Comparison of ENCODE assay signal across 8 mouse cellular contexts in genomic region chr5:37118242-37118641, GRCm38 (mm10). TPM values are rescaled to one million over a fixed set of nuclear protein-coding genes. Genes with fewer than 3 reads are reported as not detected.
DNase-seq lines count a peak whose midpoint lies in the region; ATAC-seq lines count a peak whose summit lies in the region.

No protein-coding gene starts in this region.

- H3K36me3 ChIP-seq in forebrain, embryonic 11.5 days (ENCODE audit: control insufficient read depth, insufficient read depth, low read length), result no peaks in the 10 kb centered on the region
- peaks cover 12% of the 10 kb centered on the region; the same call in 1 of the 2 replicates for H3K36me3 ChIP-seq in forebrain, embryonic 15.5 days
- H3K36me3 ChIP-seq in neural tube, embryonic 15.5 days, result peaks cover 9% of the 10 kb centered on the region; the same call in 1 of the 2 replicates

- no peaks in the 10 kb centered on the region for H3K4me1 ChIP-seq in forebrain, embryonic 11.5 days (replicated peaks; ENCODE audit: control insufficient read depth, insufficient read depth, low read length)
- H3K4me1 ChIP-seq in forebrain, embryonic 15.5 days, result peaks cover 4% of the 10 kb centered on the region; the same call in 1 of the 2 replicates
- no peaks in the 10 kb centered on the region for H3K4me1 ChIP-seq in neural tube, embryonic 15.5 days

- no peak overlapping the region for H3K27ac ChIP-seq in forebrain, embryonic 11.5 days (ENCODE audit: low read depth, low read length)
- no peak overlapping the region for H3K27ac ChIP-seq in forebrain, embryonic 15.5 days (replicated peaks)
- no peak overlapping the region for H3K27ac ChIP-seq in neural tube, embryonic 15.5 days (replicated peaks)

- H3K4me2 ChIP-seq in forebrain, embryonic 11.5 days (ENCODE audit: low read depth, low read length, severe bottlenecking), result no peak overlapping the region
- H3K4me2 ChIP-seq in forebrain, embryonic 15.5 days (replicated peaks), result no peak overlapping the region
- no peak overlapping the region for H3K4me2 ChIP-seq in neural tube, embryonic 15.5 days

- no peaks in the 10 kb centered on the region for H3K27me3 ChIP-seq in forebrain, embryonic 11.5 days (ENCODE audit: control insufficient read depth, insufficient read depth, low read length)
- H3K27me3 ChIP-seq in forebrain, embryonic 15.5 days, result no peaks in the 10 kb centered on the region
- no peaks in the 10 kb centered on the region for H3K27me3 ChIP-seq in neural tube, embryonic 15.5 days (replicated peaks)

- H3K9ac ChIP-seq in forebrain, embryonic 11.5 days (ENCODE audit: low read length), result no peak overlapping the region
- no peak overlapping the region for H3K9ac ChIP-seq in forebrain, embryonic 15.5 days (replicated peaks)
- H3K9ac ChIP-seq in neural tube, embryonic 15.5 days (replicated peaks), result no peak overlapping the region

- DNase-seq in forebrain, embryonic 11.5 days (ENCODE audit: low spot score), result peak; percentile 64
- peak; percentile 38 for DNase-seq in neural tube, embryonic 10.5 days (ENCODE audit: extremely low spot score, low spot score)
- DNase-seq in embryo, embryonic 9.5 days (ENCODE audit: extremely low spot score), result peak; percentile 30
- peak; percentile 56 for DNase-seq in naive thymus-derived CD4-positive, alpha-beta T cell, adult 2 months (ENCODE audit: low read depth)
- no peak for DNase-seq in heart, adult 18-20 months
- no peak for DNase-seq in left cerebral cortex, adult 9 months (ENCODE audit: low spot score in 2 of 2)

- H3K9me3 ChIP-seq in forebrain, embryonic 11.5 days (ENCODE audit: control insufficient read depth, low read length), result no peaks in the 10 kb centered on the region
- no peaks in the 10 kb centered on the region for H3K9me3 ChIP-seq in forebrain, embryonic 15.5 days
- no peaks in the 10 kb centered on the region for H3K9me3 ChIP-seq in neural tube, embryonic 15.5 days (replicated peaks)

- WGBS in forebrain, embryonic 11.5 days, result 51% methylated on average over 4 of the region's 4 CpGs
- WGBS in forebrain, embryonic 15.5 days, result 51% methylated on average over 4 of the region's 4 CpGs
- whole genome bisulfite sequencing in neural tube, embryonic 15.5 days, result 60% methylated on average over 4 of the region's 4 CpGs

- H3K4me3 ChIP-seq in forebrain, embryonic 11.5 days (ENCODE audit: low read depth, low read length), result no peak overlapping the region
- H3K4me3 ChIP-seq in forebrain, embryonic 15.5 days, result no peak overlapping the region
- H3K4me3 ChIP-seq in neural tube, embryonic 15.5 days (replicated peaks), result no peak overlapping the region

- no peak for ATAC-seq in forebrain, embryonic 11.5 days (replicated peaks; ENCODE audit: low FRiP score)
- ATAC-seq in forebrain, embryonic 15.5 days (replicated peaks), result no peak
- no peak for ATAC-seq in neural tube, embryonic 15.5 days (ENCODE audit: low FRiP score)

RNA-seq across cellular contexts. Expression of gene Gm1043, which starts 33.1 kb away (rescaled TPM):
- 0.03 and 0.07 TPM in 2 replicates for polyA plus RNA-seq in forebrain, embryonic 11.5 days (2014; fragmentation: Nextera tagmentation; extraction: Ambion mirVana)
- 2.3 and 2.6 TPM in 2 replicates for polyA plus RNA-seq in forebrain, embryonic 15.5 days (2015; fragmentation: Nextera tagmentation; extraction: Ambion mirVana)
- polyA plus RNA-seq in neural tube, embryonic 15.5 days (2015; fragmentation: Nextera tagmentation; extraction: Ambion mirVana), result 1.3 and 2.1 TPM in 2 replicates
- under 1 TPM in 1 of 2 experiments, not detected in 1; 0.08 TPM for total RNA-seq in heart, adult 18-20 months (2021)

Comparison
In these comparisons a context has a peak if more than half of its experiments do, and no peak if none do; other contexts are left out.
1. DNase-seq: peak in forebrain, embryonic 11.5 days (single experiment), neural tube, embryonic 10.5 days (single experiment), embryo, embryonic 9.5 days (single experiment) and naive thymus-derived CD4-positive, alpha-beta T cell, adult 2 months (single experiment); none in heart, adult 18-20 months (0 of 2) and left cerebral cortex, adult 9 months (0 of 2).